Mouse (Mus musculus) liver, embryonic 14.5 days (tissue): Measurements from ENCODE around the gene Larp7. TPM values are rescaled to one million over a fixed set of nuclear protein-coding genes. Genes with fewer than 3 reads are reported as not detected.

Experiments
- ATAC-seq: fragments of 200-750 bp; cut with Nextera tagmentation; 2 replicates; pipeline ENCODE4 v1.8.0; 2017; ENCODE audit warnings: moderate number of reproducible peaks, mild to moderate bottlenecking, moderate library complexity; ENCODE audit not compliant: insufficient read depth
- DNase-seq, 3 experiments: peaks; one replicate each; pipeline ENCODE4 v3.0.0-alpha.2; 2012 to 2013; ENCODE audit warnings: low read depth in 3 of 3, low spot score in 3 of 3
- H3K27ac ChIP-seq: fragments of 300-500 bp; sonication (generic); 2 replicates; pipeline ENCODE4 v1.5.1; 2014; ENCODE audit warnings: moderate library complexity, mild to moderate bottlenecking, control low read depth, inconsistent platforms
- H3K27me3 ChIP-seq: fragments of 300-500 bp; sonication (generic); 2 replicates; pipeline ENCODE4 v1.6.1; 2014; ENCODE audit warnings: mild to moderate bottlenecking, low read length, moderate library complexity; ENCODE audit not compliant: control insufficient read depth, insufficient read depth
- H3K36me3 ChIP-seq: fragments of 300-500 bp; sonication (generic); replicated peaks from 2 replicates; pipeline ENCODE4 v1.6.1; 2014; ENCODE audit warnings: low read depth; ENCODE audit not compliant: control insufficient read depth, insufficient read depth
- H3K4me1 ChIP-seq, 2 experiments: fragments of 200-500 bp in 1 of 2; fragments of 300-500 bp in 1 of 2; sonication (generic) in 1 of 2; replicated peaks; 2 replicates each; pipeline ENCODE4 v1.6.1; 2012 to 2014; ENCODE audit warnings: antibody characterized with exemption in 1 of 2, inconsistent platforms in 1 of 2, low read length in 1 of 2; ENCODE audit not compliant: control insufficient read depth in 2 of 2, insufficient read depth in 2 of 2
- H3K4me2 ChIP-seq: fragments of 300-500 bp; sonication (generic); 2 replicates; pipeline ENCODE4 v1.6.1; 2014; ENCODE audit warnings: low read depth, mild to moderate bottlenecking, control low read depth, moderate library complexity
- H3K4me3 ChIP-seq, 2 experiments: fragments of 200-500 bp in 1 of 2; fragments of 300-500 bp in 1 of 2; sonication (generic) in 1 of 2; 2 replicates each; pipeline ENCODE4 v1.5.1; 2012 to 2014; ENCODE audit warnings: low read depth in 2 of 2, low read length in 2 of 2, mild to moderate bottlenecking in 2 of 2, control low read depth in 1 of 2, inconsistent platforms in 1 of 2, moderate library complexity in 1 of 2; ENCODE audit not compliant: insufficient read depth in 1 of 2
- H3K9ac ChIP-seq: fragments of 300-500 bp; sonication (generic); replicated peaks from 2 replicates; pipeline ENCODE4 v1.6.1; 2014; ENCODE audit warnings: mild to moderate bottlenecking, control low read depth, moderate library complexity
- H3K9me3 ChIP-seq: fragments of 300-500 bp; sonication (generic); 2 replicates; pipeline ENCODE4 v1.6.1; 2016; ENCODE audit warnings: low read length, mixed read lengths; ENCODE audit not compliant: control insufficient read depth
- CTCF ChIP-seq: IDR thresholded peaks from 2 replicates; pipeline ENCODE4 v1.5.1; 2016; ENCODE audit warnings: antibody characterized with exemption, low read depth, control low read depth
- EP300 ChIP-seq: IDR thresholded peaks from 2 replicates; pipeline ENCODE4 v1.6.1; 2016; ENCODE audit warnings: antibody characterized with exemption, low read depth
- WGBS: fragments of 180-500 bp; shearing (Covaris S2); extraction: QIAGEN DNeasy Blood & Tissue Kit; methylation state at CpG from one replicate; pipeline ENCODE4 v1.1.7; 2014; ENCODE audit not compliant: insufficient replicate concordance; 5-methylcytosine and 5-hydroxymethylcytosine counted together
- polyA plus RNA-seq, 2 experiments: library from polyadenylated mRNA; depleted of rRNA in 1 of 2; stranded (reverse) in 1 of 2; unstranded in 1 of 2; fragments of >200 nt; fragmentation: Nextera tagmentation in 1 of 2; extraction: Ambion mirVana in 1 of 2; gene quantifications; 2 replicates each; pipeline versions ENCODE4 v1.2.1 to v1.2.3; 2012 to 2014

The Larp7 gene
- 7.7 and 22.4 TPM in 2 replicates for polyA plus RNA-seq (2012; rRNA removed)
- 29.9 and 33.3 TPM in 2 replicates for polyA plus RNA-seq (2014; fragmentation: Nextera tagmentation; extraction: Ambion mirVana)

DNA sequence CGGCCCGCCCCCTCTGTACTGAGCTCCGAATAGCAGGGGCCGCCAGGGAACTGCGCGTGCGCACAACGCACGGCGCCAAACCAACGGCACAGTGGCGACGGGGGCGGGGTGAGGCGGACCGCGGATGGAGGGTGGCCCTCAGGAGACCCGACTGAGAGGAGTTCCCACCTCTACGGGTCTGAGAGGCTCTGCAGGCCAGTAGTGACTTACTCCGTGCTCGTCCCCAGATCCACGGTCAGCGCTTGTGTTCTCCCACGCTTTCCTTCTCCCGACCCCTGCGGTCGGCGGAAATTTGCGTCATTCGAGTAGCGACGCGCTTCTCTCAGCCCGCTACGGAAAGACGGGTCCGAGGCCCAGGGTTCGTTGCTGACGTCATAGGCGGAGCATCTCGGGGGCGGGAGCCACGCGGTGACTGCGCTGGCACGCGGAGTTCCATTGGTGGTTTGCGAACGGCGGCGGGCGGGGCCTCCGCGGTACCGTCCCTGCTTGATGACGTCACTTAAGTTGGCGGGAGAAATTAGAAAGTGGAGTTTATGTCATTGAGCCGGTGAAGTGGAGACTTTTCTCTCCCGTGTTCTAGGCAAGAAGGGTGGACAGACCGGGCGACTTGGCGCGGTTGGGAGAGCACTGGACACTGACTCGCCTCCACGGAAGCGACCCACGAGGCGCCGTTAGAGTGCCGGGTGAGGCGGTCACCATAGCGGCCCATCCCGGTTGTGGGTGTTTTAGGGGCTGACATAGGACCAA lies at the start of gene Larp7, which contains the start of gene Zgrf1:
TSS of gene Larp7 (minus strand) at position 377 of the 747 bp plus-strand sequence.
TSS of gene Zgrf1 (plus strand) at position 517 of the 747 bp plus-strand sequence.
- H3K4me2 ChIP-seq: peak within 1 kb of the TSS; percentile 84
- peak within 1 kb of the TSS; percentile 80 to 92 for H3K4me3 ChIP-seq
- no peaks in the 10 kb centered on the region for H3K9me3 ChIP-seq
- H3K4me1 ChIP-seq: peaks cover 0 to 4% of the 10 kb centered on the region in 2 experiments; a peak in 2 of 4 replicates
- H3K36me3 ChIP-seq: peaks cover 13% of the 10 kb centered on the region
- ATAC-seq: peak; percentile 98
- peak within 1 kb of the TSS; percentile 60 for H3K27ac ChIP-seq
- peak within 1 kb of the TSS; percentile 81 for H3K9ac ChIP-seq
- under 1% methylated on average over 71 of the region's 73 CpGs for WGBS
- H3K27me3 ChIP-seq: no peaks in the 10 kb centered on the region
- TF ChIP-seq EP300 (0 out of 2 replicates have a peak, but pooled peaks have one; percentile 5), CTCF (no peak)
- DNase-seq: peak; percentile 95 to 97 (median 96)

GRCm38 (mm10) chr3:127597136-127597535 lies 44.0 kb upstream of the Larp7 start:
- WGBS: 71% methylated on average over 1 of the region's 1 CpGs

GRCm38 (mm10) chr3:127572557-127572956 lies 19.4 kb upstream of the Larp7 start:
- Histone ChIP-seq H3K4me3 (no peak overlapping the region), H3K9ac (no peak overlapping the region), H3K4me2 (no peak overlapping the region), H3K9me3 (no peaks in the 10 kb centered on the region), H3K27ac (no peak overlapping the region), H3K27me3 (no peaks in the 10 kb centered on the region), H3K36me3 (peaks cover 52% of the 10 kb centered on the region), H3K4me1 (no peaks in the 10 kb centered on the region)
- no peak for TF ChIP-seq EP300
- TF ChIP-seq CTCF: peak; percentile 47
- ATAC-seq: 0 out of 2 replicates have a peak, but pooled peaks have one; percentile 45
- DNase-seq: peak in 1 of 3 experiments; percentile 46
- WGBS: 54% methylated on average over 4 of the region's 4 CpGs

More at GRCm38 (mm10) chr3:127597136-127597535, 44.0 kb upstream of the Larp7 start:
- DNase-seq (no peak), ATAC-seq (no peak)
- no peaks in the 10 kb centered on the region for H3K27me3 ChIP-seq
- no peaks in the 10 kb centered on the region for H3K4me1 ChIP-seq
- H3K27ac ChIP-seq: no peak overlapping the region
- H3K4me3 ChIP-seq: no peak overlapping the region
- TF ChIP-seq CTCF: no peak
- no peaks in the 10 kb centered on the region for H3K9me3 ChIP-seq
- no peak overlapping the region for H3K4me2 ChIP-seq
- peaks cover 35% of the 10 kb centered on the region for H3K36me3 ChIP-seq
- H3K9ac ChIP-seq: no peak overlapping the region

DNA sequence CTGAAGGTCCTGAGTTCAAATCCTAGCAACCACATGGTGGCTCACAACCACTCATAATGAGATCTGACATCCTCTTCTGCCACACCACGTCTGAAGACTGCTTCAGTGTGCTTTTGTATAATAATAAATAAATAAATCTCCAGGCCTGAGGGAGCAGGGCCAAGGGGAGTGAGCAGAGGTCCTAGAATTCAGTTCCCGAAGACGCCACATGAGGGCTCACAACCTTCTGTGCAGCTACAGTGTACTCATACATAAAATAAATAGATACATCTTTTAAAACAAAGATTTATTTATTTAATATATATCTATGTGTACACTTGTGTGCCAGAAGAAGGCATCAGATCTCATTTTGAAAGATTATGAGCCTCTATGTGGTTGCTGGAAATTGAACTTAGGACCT lies 12.0 kb upstream of the Larp7 start:
- H3K9me3 ChIP-seq: no peaks in the 10 kb centered on the region
- no peak overlapping the region for H3K4me3 ChIP-seq
- H3K9ac ChIP-seq: no peak overlapping the region
- peaks cover 45% of the 10 kb centered on the region for H3K36me3 ChIP-seq
- ATAC-seq (no peak), DNase-seq (no peak)
- no peak for TF ChIP-seq CTCF
- TF ChIP-seq EP300: no peak
- H3K27ac ChIP-seq: no peak overlapping the region
- no peak overlapping the region for H3K4me2 ChIP-seq
- 75% methylated on average over 3 of the region's 3 CpGs for WGBS
- H3K27me3 ChIP-seq: no peaks in the 10 kb centered on the region
- no peaks in the 10 kb centered on the region for H3K4me1 ChIP-seq

DNA sequence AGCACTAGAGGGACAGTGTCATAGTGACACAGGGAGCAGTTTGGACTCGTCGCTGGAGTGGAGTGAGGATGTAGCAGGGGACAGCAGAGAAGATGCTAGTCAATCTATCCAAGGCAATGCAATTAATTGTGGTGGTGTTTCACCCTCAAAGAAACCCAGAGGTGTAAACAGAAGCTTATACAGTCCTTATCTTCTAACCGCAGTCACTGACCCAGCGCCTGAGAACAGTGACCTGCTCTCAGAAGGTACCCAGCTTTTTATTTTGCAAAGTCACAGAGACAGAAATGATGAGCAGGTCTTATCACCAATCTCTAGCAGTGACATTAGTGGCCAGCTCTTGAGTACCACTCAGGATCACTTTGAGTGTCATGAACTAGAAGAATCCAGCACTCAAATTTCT lies 9.8 kb upstream of the Larp7 start:
- ATAC-seq: no peak
- Histone ChIP-seq H3K9ac (no peak overlapping the region), H3K9me3 (no peaks in the 10 kb centered on the region), H3K4me3 (no peak overlapping the region), H3K4me2 (no peak overlapping the region), H3K4me1 (no peaks in the 10 kb centered on the region), H3K36me3 (peaks cover 38% of the 10 kb centered on the region), H3K27ac (no peak overlapping the region), H3K27me3 (no peaks in the 10 kb centered on the region)
- DNase-seq: peak in 2 of 3 experiments; percentile 38 to 45
- TF ChIP-seq CTCF (no peak), EP300 (no peak)
- WGBS: 56% methylated on average over 4 of the region's 4 CpGs
